Mouse (Mus musculus): ENCODE measurements at regions not wholly inside any gene's neighbourhood (a gene's known extent, or its start where the extent isn't known, plus 50 kb on each side); places are given as distances from the start of the nearest gene placed in this dataset.

DNA sequence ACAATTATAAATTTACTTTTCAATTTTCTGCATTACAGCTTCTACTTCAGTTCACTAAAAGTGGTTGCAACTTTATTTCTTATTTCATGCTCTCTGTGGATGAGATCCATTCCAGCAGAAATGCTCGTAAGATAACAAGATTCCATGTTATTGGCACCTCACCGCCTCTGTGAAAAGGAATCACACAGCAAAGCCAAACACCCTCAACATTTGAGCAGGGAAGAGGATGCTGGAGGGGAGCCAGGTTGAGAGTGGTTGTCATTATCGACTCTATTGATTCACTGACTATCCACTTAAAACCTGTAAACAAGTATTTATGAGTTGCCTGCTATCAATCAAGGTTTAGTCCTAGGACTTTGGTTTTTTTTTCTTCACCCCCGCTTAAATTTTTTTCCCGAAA lies 261.1 kb upstream of the Ccdc54 start:
- no peak for DNase-seq (ENCODE audit: low spot score)

- no peak for DNase-seq (ENCODE audit: low spot score)
Measured at GRCm38 (mm10) chr16:50847693-50848092, 256.7 kb upstream of the Ccdc54 start.

- no peak for DNase-seq (ENCODE audit: low spot score)
Measured at GRCm38 (mm10) chr16:50846505-50846904, 255.6 kb upstream of the Ccdc54 start.

DNA sequence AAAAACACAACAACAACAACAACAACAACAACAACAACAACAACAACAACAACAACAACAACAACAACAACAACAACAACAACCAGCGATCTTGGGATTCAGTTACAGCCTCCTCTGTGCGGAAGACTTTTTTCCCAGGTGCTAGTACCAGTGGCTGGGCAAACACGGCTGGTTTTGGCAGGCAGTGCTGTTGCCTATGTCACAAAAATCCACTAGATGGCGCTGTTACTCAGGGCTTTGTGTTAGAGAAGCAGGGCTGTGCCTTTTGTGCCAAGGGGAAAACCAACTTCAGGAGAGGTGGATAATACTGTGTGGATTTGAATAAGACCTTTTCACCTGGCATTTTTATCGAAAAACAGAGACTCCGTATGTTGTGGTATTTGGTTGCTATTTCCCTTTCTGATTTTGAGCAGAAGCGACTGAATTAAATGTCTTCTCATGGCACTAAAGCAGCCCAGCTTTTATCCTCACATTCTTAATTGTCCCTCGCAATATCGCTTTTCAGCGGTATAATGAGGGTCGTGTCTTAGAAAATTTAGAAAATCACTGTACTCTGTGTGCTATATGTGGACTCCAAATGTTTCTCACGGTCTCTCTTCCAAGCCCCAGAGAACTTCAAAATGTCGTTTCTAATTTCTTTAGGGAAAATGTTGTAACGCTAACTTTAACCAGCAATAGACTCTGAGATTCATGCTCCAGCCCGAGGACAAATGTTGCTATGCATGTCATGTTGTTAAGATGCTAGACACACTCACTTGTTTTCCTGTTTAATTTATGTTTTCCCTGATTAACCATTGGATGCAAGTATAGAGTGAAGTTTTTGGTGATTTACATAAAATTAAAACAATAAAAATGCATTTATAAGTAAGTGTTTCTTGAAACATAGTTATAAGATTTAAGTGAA lies 251.0 kb upstream of the Ccdc54 start:
- peak; percentile 51 for DNase-seq (ENCODE audit: low spot score)

DNA sequence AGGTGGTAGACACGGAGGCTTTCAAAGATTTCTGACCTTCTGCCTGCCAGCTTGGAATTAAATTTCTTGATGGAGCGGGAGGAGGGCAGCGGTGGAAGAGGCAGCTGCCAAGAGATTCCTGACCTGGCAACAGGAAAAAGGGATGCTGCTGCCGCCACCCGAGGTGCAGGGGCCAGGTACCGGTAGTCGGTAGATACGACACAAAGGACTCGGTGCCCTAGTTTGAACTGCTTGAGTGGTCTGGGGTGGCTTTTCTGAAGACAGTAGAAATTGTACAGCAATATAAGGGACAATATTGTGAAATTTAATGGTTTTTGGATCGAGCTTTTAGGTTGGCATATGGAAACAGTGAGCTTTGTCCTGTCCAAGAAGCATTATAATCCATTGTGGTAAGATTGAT lies 250.3 kb upstream of the Ccdc54 start:
- no peak for DNase-seq (ENCODE audit: low spot score)

DNA sequence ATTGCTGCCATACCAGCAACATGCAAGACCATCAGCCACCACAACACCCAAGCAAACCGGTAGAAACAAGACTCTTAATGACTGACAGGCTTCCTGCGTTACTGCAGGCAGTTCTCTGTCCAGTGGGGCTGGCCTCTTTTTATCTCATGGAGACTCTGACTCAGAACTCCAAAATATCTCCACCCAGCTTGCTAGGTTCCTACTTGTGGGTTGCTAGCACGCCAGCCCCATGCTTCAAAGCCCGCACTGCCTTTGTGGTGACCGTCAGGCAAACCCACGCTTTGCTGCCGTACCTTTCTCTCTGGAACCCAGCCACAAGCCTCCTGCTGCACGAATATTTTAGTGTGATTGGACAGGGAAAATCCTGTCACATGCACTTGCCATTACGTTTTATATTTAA lies 248.7 kb upstream of the Ccdc54 start:
- no peak for DNase-seq (ENCODE audit: low spot score)

DNA sequence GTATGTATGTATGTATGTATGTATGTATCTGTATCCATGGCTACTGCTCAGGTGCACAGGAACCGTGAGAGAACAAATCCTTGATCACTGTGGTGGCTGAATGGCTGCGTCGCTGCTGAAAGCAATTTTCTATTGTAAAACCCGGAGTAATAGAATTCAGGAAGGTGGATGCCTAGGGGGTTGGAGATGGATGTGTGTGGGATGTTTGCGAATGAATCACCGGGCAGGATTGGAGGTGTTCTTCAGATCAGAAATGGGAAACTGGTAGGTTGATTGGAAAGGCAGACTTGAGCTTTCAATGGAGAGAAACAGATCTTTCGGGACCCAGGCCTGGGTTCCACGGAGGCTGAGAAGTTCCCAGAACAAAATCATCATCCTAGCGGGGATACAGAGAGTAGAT lies 246.5 kb upstream of the Ccdc54 start:
- DNase-seq (ENCODE audit: low spot score): no peak

DNA sequence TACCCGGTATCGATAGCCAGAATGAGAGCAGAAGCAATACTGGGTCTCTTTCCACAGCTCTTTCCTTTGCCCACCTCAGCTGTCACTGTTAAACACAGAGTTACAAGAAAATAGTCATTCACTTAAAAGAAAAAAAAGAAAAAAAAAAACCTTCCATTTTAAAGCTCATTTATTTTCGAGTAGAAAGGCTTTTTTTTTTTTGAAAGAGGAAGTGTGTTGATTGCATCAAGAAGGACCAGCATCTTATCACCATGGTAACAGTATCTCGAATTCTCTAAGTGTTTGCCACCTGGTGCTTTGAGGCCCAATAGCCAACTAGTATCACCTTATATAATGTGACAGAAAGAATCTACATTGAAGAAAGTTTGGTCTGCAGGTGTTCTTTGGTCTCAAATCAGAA lies 245.5 kb upstream of the Ccdc54 start:
- no peak for DNase-seq (ENCODE audit: low spot score)

DNA sequence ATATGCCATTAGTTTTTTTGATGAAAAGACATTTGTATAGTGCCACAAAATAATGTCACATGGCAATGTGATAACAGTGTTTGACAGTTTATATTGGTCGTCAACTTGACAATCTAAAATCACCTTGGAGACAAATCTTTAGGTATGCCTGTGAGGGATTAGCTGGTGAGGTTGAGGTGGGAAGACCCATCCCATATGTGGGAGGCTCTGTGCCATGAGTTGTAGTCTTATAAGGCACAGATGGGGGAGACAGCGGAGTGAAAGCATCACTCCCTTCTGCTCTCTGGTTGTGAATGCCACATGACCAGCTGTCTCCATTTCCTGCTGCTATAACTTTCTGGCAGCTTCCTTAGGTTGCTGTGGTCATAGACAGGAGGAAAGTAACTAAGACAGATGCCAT lies 242.4 kb upstream of the Ccdc54 start:
- DNase-seq (ENCODE audit: low spot score): no peak

GRCm38 (mm10) chr16:50822352-50822751 lies 231.4 kb upstream of the Ccdc54 start:
- no peak for DNase-seq (ENCODE audit: low spot score)

- DNase-seq (ENCODE audit: low spot score): no peak
Measured at GRCm38 (mm10) chr16:50814626-50815025, 223.7 kb upstream of the Ccdc54 start.

- no peak for DNase-seq (ENCODE audit: low spot score)
Measured at GRCm38 (mm10) chr16:50799145-50799794, 208.3 kb upstream of the Ccdc54 start.

DNA sequence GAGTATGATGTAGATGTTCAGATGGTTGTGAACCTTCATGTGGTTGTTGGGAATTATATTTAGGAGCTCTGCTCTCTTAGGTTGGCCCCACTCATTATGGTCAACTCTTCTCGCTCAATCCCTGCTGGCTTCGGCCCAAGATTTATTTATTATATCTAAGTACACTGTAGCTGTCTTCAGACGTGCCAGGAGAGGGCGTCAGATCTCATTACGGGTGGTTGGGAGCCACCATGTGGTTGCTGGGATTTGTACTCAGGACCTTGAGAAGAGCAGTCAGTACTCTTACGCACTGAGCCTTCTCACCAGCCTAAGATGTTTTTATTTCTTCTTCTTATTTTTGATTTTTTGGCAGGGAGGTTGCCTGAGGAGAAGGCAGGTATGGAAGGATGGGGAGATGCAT lies 207.1 kb upstream of the Ccdc54 start:
- DNase-seq (ENCODE audit: low spot score): no peak

GRCm38 (mm10) chr16:50792960-50793359 lies 202.0 kb upstream of the Ccdc54 start:
- DNase-seq (ENCODE audit: low spot score): no peak

DNA sequence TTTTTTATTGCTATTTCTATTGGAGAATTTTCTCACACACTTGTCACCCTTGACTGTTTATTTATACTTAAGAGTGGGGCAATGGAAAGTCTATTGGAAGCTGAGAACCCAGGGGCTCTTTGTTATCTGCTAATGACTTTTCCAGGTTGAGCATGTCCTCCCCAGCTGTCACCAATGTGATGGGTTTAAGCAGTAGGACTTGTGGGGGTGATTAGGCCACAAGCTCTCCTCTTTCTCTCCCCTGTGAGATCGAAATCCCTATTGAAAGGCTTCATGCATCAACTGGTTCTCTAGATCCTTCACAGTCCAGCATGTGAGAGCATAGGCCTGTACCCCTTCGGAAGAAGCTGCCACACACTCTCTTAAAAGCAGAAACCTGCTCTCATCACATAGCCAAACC lies 201.6 kb upstream of the Ccdc54 start:
- DNase-seq (ENCODE audit: low spot score): no peak

- no peak for DNase-seq (ENCODE audit: low spot score)
Measured at GRCm38 (mm10) chr16:50788702-50789101, 197.7 kb upstream of the Ccdc54 start.

DNA sequence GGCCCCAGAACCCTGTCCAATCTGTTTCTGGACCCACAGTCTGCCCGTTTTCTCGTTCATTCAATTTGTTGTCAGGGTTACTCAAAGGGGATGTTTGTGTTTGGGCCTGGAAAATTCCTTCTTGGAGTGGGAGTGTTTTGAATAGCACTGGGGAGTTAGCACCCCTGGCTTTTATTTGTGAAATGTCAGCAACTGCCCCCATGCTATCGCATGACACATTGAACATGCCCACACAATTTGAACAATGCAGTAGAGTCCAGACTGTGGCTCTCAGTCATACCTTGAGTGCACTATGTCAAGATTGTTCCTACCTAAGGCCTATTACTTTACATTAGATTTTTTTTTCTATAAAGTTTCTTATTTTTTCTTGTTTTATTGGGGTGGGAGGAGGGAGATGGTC lies 195.2 kb upstream of the Ccdc54 start:
- no peak for DNase-seq (ENCODE audit: low spot score)

DNA sequence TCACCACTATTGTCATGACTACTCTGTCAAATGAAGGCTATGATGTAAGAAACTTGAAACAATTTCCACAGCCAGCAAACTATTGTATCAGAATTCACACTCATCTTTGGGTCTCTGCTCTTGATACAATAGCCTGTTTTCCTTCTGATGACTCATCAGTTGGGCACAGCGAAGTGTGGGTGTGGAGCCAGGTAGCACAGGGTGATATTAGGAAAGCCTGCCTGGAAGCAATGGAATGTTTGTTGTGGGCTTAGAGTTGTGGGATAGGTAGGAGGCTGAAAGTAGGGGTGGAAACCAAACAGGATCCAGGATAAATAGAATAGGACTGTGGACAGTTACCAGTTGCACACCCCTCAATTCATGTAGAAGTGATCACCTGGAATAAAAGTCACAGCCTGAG lies 194.4 kb upstream of the Ccdc54 start:
- DNase-seq (ENCODE audit: low spot score): no peak

GRCm38 (mm10) chr16:50784651-50785228 lies 193.8 kb upstream of the Ccdc54 start:
- DNase-seq (ENCODE audit: low spot score): no peak

DNA sequence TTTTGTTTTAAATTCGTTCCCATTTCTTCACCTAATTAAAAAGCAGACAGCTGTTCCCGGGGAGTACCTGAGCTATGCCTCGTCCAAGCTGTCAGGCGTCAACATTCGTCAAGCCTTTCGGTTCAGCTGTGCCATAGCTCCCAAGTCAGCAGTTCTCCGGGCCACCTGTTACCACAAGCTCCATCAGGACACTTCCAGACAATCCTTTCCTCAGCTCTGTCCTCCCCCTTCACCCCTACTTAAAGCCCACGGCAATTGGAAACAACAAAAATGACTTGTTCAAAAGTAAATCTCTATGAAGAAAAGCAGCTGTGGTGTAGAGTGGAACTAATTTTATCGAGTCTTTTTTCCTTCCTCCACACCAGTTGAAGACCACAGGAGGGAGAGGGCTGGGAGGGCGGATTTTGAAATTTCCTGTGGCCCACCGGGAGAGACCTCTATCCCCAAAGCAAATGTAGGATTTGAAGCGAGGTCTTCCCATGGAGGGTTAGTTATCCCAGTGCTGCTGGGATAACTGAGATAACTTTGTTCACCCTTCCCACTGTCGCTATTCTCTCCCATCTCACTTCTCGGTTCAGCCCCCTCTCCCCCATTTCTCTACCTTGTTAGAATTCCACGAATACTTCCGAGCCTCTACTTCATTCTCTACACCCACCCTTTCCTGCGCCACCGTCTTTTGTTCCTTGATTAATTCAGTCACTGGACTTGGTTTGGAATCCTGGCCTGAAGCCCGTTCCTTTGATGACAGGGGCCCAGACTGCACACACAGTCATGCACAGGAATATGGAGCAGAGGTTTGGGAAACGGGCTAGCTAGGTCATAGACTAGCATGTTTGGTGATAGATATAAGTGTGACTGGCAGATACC lies 193.1 kb upstream of the Ccdc54 start:
- no peak for DNase-seq (ENCODE audit: low spot score)

DNA sequence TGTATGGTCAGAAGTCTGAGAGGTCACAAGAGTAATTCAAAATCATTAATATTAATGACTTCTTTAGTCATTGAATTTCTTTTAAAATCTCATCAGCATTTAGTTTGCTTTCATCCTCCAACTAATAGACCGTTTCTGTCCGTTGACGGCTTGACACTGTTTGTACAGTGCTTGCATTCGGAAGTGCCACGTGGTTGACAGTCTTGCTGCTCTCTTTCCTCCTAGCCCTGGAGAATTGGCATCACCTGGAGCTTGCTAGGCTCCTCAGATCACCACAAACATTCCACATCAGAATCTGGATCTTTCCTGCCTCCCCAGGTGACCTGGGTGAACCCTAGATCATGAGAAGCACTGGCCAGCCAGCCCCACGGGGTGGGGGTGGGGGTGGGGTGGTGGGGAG lies 192.3 kb upstream of the Ccdc54 start:
- DNase-seq (ENCODE audit: low spot score): no peak

Measured in thymus, postnatal 0 days (tissue).